Mouse (Mus musculus): Measurements from ENCODE around the gene Ablim1. TPM values are rescaled to one million over a fixed set of nuclear protein-coding genes. Genes with fewer than 3 reads are reported as not detected.
"Not testable (repeated sequence)": the region's sequence is repeated elsewhere in the genome, so short reads cannot be mapped to it uniquely, and the experiment has no call there.

Ablim1 gene
- polyA plus RNA-seq, 1 experiment from 2014 or later: 37.9 TPM

GRCm38 (mm10) chr19:57147746-57148145, 167.0 kb downstream of the Ablim1 start:
- no peak for ATAC-seq (ENCODE audit: low FRiP score)
- Histone ChIP-seq H3K36me3 (no peaks in the 10 kb centered on the region; the same call in 1 of the 2 replicates), H3K9ac (peak overlapping the region; percentile 0; the same call in 1 of the 2 replicates), H3K4me2 (no peak overlapping the region), H3K4me1 (replicated peaks) (peaks cover 4% of the 10 kb centered on the region; the same call in 1 of the 2 replicates), H3K4me3 (no peak overlapping the region), H3K27me3 (no peaks in the 10 kb centered on the region), H3K27ac (0 out of 2 replicates have a peak overlapping the region, but pooled peaks have one; percentile 40), H3K9me3 (no peaks in the 10 kb centered on the region)
- WGBS: 35% methylated on average over 6 of the region's 6 CpGs

- no peaks in the 10 kb centered on the region; the same call in 1 of the 2 replicates for H3K36me3 ChIP-seq
- H3K9me3 ChIP-seq: no peaks in the 10 kb centered on the region
- no peaks in the 10 kb centered on the region; the same call in 1 of the 2 replicates for H3K4me1 ChIP-seq (replicated peaks)
- H3K27ac ChIP-seq: 0 out of 2 replicates have a peak overlapping the region, but pooled peaks have one; percentile 40
- H3K4me2 ChIP-seq: no peak overlapping the region
- no peak overlapping the region for H3K4me3 ChIP-seq
- no peaks in the 10 kb centered on the region for H3K27me3 ChIP-seq
- no peak for ATAC-seq (ENCODE audit: low FRiP score)
- H3K9ac ChIP-seq: no peak overlapping the region
- WGBS: 80% methylated on average over 6 of the region's 6 CpGs
Observed at GRCm38 (mm10) chr19:57146936-57147335, 167.8 kb downstream of the Ablim1 start.

GRCm38 (mm10) chr19:57143646-57144045, 171.1 kb downstream of the Ablim1 start:
- WGBS: 90% methylated on average over 3 of the region's 3 CpGs
- H3K27ac ChIP-seq: no peak overlapping the region
- no peaks in the 10 kb centered on the region; the same call in 1 of the 2 replicates for H3K36me3 ChIP-seq
- no peak for ATAC-seq (ENCODE audit: low FRiP score)
- H3K9ac ChIP-seq: no peak overlapping the region
- H3K4me2 ChIP-seq: no peak overlapping the region
- H3K4me3 ChIP-seq: no peak overlapping the region
- no peaks in the 10 kb centered on the region for H3K9me3 ChIP-seq
- peaks cover 3% of the 10 kb centered on the region; the same call in 1 of the 2 replicates for H3K27me3 ChIP-seq
- H3K4me1 ChIP-seq (replicated peaks): no peaks in the 10 kb centered on the region; the same call in 1 of the 2 replicates

GRCm38 (mm10) chr19:57141756-57142461, 172.8 kb downstream of the Ablim1 start:
- Histone ChIP-seq H3K27me3 (peaks cover 3% of the 10 kb centered on the region; the same call in 1 of the 2 replicates), H3K4me1 (replicated peaks) (no peaks in the 10 kb centered on the region), H3K9me3 (no peaks in the 10 kb centered on the region), H3K27ac (no peak overlapping the region), H3K4me2 (no peak overlapping the region), H3K9ac (no peak overlapping the region), H3K4me3 (no peak overlapping the region), H3K36me3 (no peaks in the 10 kb centered on the region; the same call in 1 of the 2 replicates)
- WGBS: 75% methylated on average over 10 of the region's 10 CpGs
- ATAC-seq (ENCODE audit: low FRiP score): no peak

- H3K36me3 ChIP-seq: no peaks in the 10 kb centered on the region; the same call in 1 of the 2 replicates
- H3K27ac ChIP-seq: no peak overlapping the region
- H3K4me1 ChIP-seq (replicated peaks): no peaks in the 10 kb centered on the region
- H3K9ac ChIP-seq: no peak overlapping the region
- WGBS: 81% methylated on average over 1 of the region's 1 CpGs
- ATAC-seq (ENCODE audit: low FRiP score): no peak
- no peaks in the 10 kb centered on the region for H3K9me3 ChIP-seq
- no peak overlapping the region for H3K4me3 ChIP-seq
- no peak overlapping the region for H3K4me2 ChIP-seq
- peaks cover 3% of the 10 kb centered on the region; the same call in 1 of the 2 replicates for H3K27me3 ChIP-seq
Observed at GRCm38 (mm10) chr19:57140874-57141273, 173.8 kb downstream of the Ablim1 start.

GRCm38 (mm10) chr19:57140071-57140470, 174.6 kb downstream of the Ablim1 start:
- Histone ChIP-seq H3K4me1 (replicated peaks) (peaks cover 1% of the 10 kb centered on the region), H3K4me2 (no peak overlapping the region), H3K9ac (no peak overlapping the region), H3K4me3 (no peak overlapping the region), H3K36me3 (no peaks in the 10 kb centered on the region; the same call in 1 of the 2 replicates), H3K27me3 (peaks cover 3% of the 10 kb centered on the region; the same call in 1 of the 2 replicates), H3K9me3 (no peaks in the 10 kb centered on the region), H3K27ac (no peak overlapping the region)
- WGBS: 86% methylated on average over 7 of the region's 7 CpGs
- ATAC-seq (ENCODE audit: low FRiP score): no peak

GRCm38 (mm10) chr19:57138909-57139617, 175.7 kb downstream of the Ablim1 start:
- no peaks in the 10 kb centered on the region for H3K9me3 ChIP-seq
- WGBS: 83% methylated on average over 13 of the region's 13 CpGs
- ATAC-seq (ENCODE audit: low FRiP score): no peak
- H3K27me3 ChIP-seq: peaks cover 3% of the 10 kb centered on the region; the same call in 1 of the 2 replicates
- H3K27ac ChIP-seq: no peak overlapping the region
- H3K4me2 ChIP-seq: no peak overlapping the region
- no peaks in the 10 kb centered on the region; the same call in 1 of the 2 replicates for H3K36me3 ChIP-seq
- no peak overlapping the region for H3K4me3 ChIP-seq
- H3K9ac ChIP-seq: no peak overlapping the region
- peaks cover 11% of the 10 kb centered on the region for H3K4me1 ChIP-seq (replicated peaks)

- Histone ChIP-seq H3K27me3 (peaks cover 3% of the 10 kb centered on the region; the same call in 1 of the 2 replicates), H3K27ac (no peak overlapping the region), H3K9me3 (no peaks in the 10 kb centered on the region), H3K4me1 (replicated peaks) (peaks cover 17% of the 10 kb centered on the region), H3K4me3 (no peak overlapping the region), H3K36me3 (no peaks in the 10 kb centered on the region), H3K9ac (no peak overlapping the region), H3K4me2 (no peak overlapping the region)
- no peak for ATAC-seq (ENCODE audit: low FRiP score)
- 69% methylated on average over 6 of the region's 6 CpGs for WGBS
Observed at GRCm38 (mm10) chr19:57138469-57138868, 176.2 kb downstream of the Ablim1 start.

- ATAC-seq (ENCODE audit: low FRiP score): no peak
- no peak overlapping the region for H3K4me3 ChIP-seq
- no peak overlapping the region for H3K4me2 ChIP-seq
- H3K9ac ChIP-seq: no peak overlapping the region
- peaks cover 3% of the 10 kb centered on the region; the same call in 1 of the 2 replicates for H3K27me3 ChIP-seq
- H3K27ac ChIP-seq: no peak overlapping the region
- no peaks in the 10 kb centered on the region for H3K36me3 ChIP-seq
- H3K9me3 ChIP-seq: no peaks in the 10 kb centered on the region
- H3K4me1 ChIP-seq (replicated peaks): peaks cover 21% of the 10 kb centered on the region
Observed at GRCm38 (mm10) chr19:57138045-57138444, 176.7 kb downstream of the Ablim1 start.

- ATAC-seq (ENCODE audit: low FRiP score): no peak
- Histone ChIP-seq H3K9ac (no peak overlapping the region), H3K27me3 (peaks cover 3% of the 10 kb centered on the region; the same call in 1 of the 2 replicates), H3K9me3 (no peaks in the 10 kb centered on the region), H3K4me1 (replicated peaks) (peaks cover 21% of the 10 kb centered on the region), H3K4me3 (no peak overlapping the region), H3K27ac (no peak overlapping the region), H3K4me2 (no peak overlapping the region), H3K36me3 (no peaks in the 10 kb centered on the region)
- 44% methylated on average over 7 of the region's 7 CpGs for WGBS
Observed at GRCm38 (mm10) chr19:57136228-57136627, 178.5 kb downstream of the Ablim1 start.

GRCm38 (mm10) chr19:57135654-57136053, 179.1 kb downstream of the Ablim1 start:
- peaks cover 21% of the 10 kb centered on the region for H3K4me1 ChIP-seq (replicated peaks)
- H3K27me3 ChIP-seq; H3K36me3 ChIP-seq; H3K27ac ChIP-seq; H3K9me3 ChIP-seq; H3K9ac ChIP-seq; H3K4me3 ChIP-seq; ATAC-seq (ENCODE audit: low FRiP score); H3K4me2 ChIP-seq: not testable (repeated sequence)
- WGBS: 89% methylated on average over 6 of the region's 6 CpGs

GRCm38 (mm10) chr19:57134654-57135348, 179.9 kb downstream of the Ablim1 start:
- Histone ChIP-seq H3K4me1 (replicated peaks) (peaks cover 21% of the 10 kb centered on the region), H3K4me2 (peak overlapping the region; percentile 43), H3K4me3 (peak overlapping the region; percentile 7), H3K9me3 (no peaks in the 10 kb centered on the region), H3K36me3 (no peaks in the 10 kb centered on the region), H3K9ac (peak overlapping the region; percentile 51; the same call in 1 of the 2 replicates), H3K27ac (peak overlapping the region; percentile 75), H3K27me3 (no peaks in the 10 kb centered on the region)
- ATAC-seq (ENCODE audit: low FRiP score): peak; percentile 27
- 46% methylated on average over 20 of the region's 20 CpGs for WGBS

Data from hindbrain, embryonic 13.5 days (tissue).